8 mouse cellular contexts compared by ENCODE assay signal in the genomic region with DNA sequence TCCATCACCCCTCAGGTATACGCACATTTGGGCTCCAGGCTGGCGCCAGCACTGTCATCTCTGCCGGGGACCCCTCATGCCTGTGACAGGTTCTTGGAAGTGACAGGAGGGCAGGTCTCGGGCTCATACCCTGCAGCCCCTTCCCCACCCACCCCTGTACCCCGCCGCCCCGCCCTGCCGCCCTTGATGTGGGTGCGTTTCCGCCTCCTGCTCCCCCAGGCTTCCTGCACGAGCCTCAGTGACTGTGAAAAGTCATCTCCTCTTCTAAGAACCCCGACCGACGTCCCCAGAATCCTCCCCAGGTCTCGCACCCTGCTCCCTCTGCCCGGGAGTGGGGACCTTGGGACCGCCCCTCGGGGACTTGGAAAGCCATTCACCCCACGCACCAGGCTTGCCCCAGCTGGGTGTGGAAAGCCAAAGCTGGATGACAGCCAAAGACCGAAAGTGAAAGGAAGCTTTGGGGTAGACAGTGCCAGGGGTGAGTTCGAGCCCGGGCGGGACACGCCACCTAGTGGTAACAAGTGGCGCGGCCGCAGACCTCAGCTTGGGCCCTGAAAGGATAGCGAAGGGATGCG. TPM values are rescaled to one million over a fixed set of nuclear protein-coding genes. Genes with fewer than 3 reads are reported as not detected.
A peak's percentile ranks its signal among the peaks of the same experiment; 100 is the strongest.
DNase-seq lines count a peak whose midpoint lies in the region; ATAC-seq lines count a peak whose summit lies in the region.

Gm45713 (minus strand) TSS at position 239 of the 575 bp plus-strand sequence.
Flt3l (minus strand) TSS at position 440 of the 575 bp plus-strand sequence.

- peak; percentile 91 for DNase-seq in adipocyte (ENCODE audit: low spot score)
- peak; percentile 90 for DNase-seq in embryo, embryonic 10 days (ENCODE audit: low spot score)
- peak; percentile 94 for DNase-seq in gastrocnemius, postnatal 10 days
- DNase-seq in left cerebral cortex, postnatal 10 days (ENCODE audit: extremely low spot score in 1 of 2, low spot score in 2 of 2): peak; percentile 83 to 91
- peak; percentile 88 to 90 for DNase-seq in right cerebral cortex, postnatal 10 days (ENCODE audit: low spot score in 2 of 2)
- DNase-seq in urinary bladder, postnatal 14 days (ENCODE audit: low spot score): peak; percentile 93

- intact Hi-C loops in left cerebral cortex, postnatal 10 days (cut with DNase I): no loop called here

- peak; percentile 84 for ATAC-seq in inflammation-experienced regulatory T-cells, adult 6 months
- peak; percentile 58 for ATAC-seq in megakaryocyte progenitor cell, adult 5-6 weeks (replicated peaks; ENCODE audit: poor library complexity)

RNA-seq across cellular contexts. Expression of gene Gm45713, which starts in this region (rescaled TPM):
- total RNA-seq in gastrocnemius, postnatal 10 days (2021): not detected
- 1 to 10 TPM; 1.4 to 2.4 (median 1.6) TPM for polyA plus RNA-seq in inflammation-experienced regulatory T-cells, adult 6 months (2017; shearing (Covaris generic))
- total RNA-seq in left cerebral cortex, postnatal 10 days (2021): not detected
- total RNA-seq in megakaryocyte progenitor cell, adult 5-6 weeks (2015): not detected in 2 replicates
- total RNA-seq in megakaryocyte progenitor cell, adult 5-6 weeks (2017): 1.4 TPM in 1 of 2 replicates, not detected in the other

RNA-seq across cellular contexts. Expression of gene Flt3l, which starts in this region (rescaled TPM):
- 1 to 10 TPM; 2.3 to 4.3 TPM for total RNA-seq in gastrocnemius, postnatal 10 days (2021)
- 100 to 1,000 TPM in 1 of 3 experiments, 10 to 100 TPM in 2; 70.2 to 108 (median 97.6) TPM for polyA plus RNA-seq in inflammation-experienced regulatory T-cells, adult 6 months (2017; shearing (Covaris generic))
- total RNA-seq in left cerebral cortex, postnatal 10 days (2021): 1 to 10 TPM; 2.7 to 3.3 TPM
- 8.2 and 8.5 TPM in 2 replicates for total RNA-seq in megakaryocyte progenitor cell, adult 5-6 weeks (2015)
- 4.7 and 7.0 TPM in 2 replicates for total RNA-seq in megakaryocyte progenitor cell, adult 5-6 weeks (2017)

Comparison
In these comparisons a context has a peak if more than half of its experiments do, and no peak if none do; other contexts are left out.
1. Peak in every context shown above with its lines: DNase-seq and ATAC-seq.